Mouse (Mus musculus): Measurements from ENCODE around the gene Pfkp. TPM values are rescaled to one million over a fixed set of nuclear protein-coding genes. Genes with fewer than 3 reads are reported as not detected.

The Pfkp gene
- 100 to 1,000 TPM; 299 to 307 TPM for total RNA-seq (2021)
- long read RNA-seq, experiment 1, full-length matches to known transcripts, result 366 of 414 reads
- long read RNA-seq, experiment 1, partial matches to known transcripts, result 17 of 414 reads
- long read RNA-seq, experiment 1, other reads (novel, unspliced or antisense), result 31 of 414 reads
- long read RNA-seq, experiment 2, full-length matches to known transcripts, result 243 of 278 reads
- long read RNA-seq, experiment 2, partial matches to known transcripts, result 13 of 278 reads
- long read RNA-seq, experiment 2, other reads (novel, unspliced or antisense), result 22 of 278 reads

- intact Hi-C loops (cut with DNase I), result no loop called here
- peak within 1 kb of the TSS; percentile 78 for H3K4me3 ChIP-seq
- no peak for TF ChIP-seq CTCF (IDR thresholded peaks at IDR 0.05)
- DNase-seq (ENCODE audit: extremely low spot score in 1 of 2, low spot score in 2 of 2), result peak; percentile 96 to 98
- peak within 1 kb of the TSS; percentile 95 for H3K27ac ChIP-seq
These were observed at the start of gene Pfkp for GRCm38 (mm10) chr13:6648669-6649233. Pfkp (minus strand) TSS chr13:6648777.

DNA sequence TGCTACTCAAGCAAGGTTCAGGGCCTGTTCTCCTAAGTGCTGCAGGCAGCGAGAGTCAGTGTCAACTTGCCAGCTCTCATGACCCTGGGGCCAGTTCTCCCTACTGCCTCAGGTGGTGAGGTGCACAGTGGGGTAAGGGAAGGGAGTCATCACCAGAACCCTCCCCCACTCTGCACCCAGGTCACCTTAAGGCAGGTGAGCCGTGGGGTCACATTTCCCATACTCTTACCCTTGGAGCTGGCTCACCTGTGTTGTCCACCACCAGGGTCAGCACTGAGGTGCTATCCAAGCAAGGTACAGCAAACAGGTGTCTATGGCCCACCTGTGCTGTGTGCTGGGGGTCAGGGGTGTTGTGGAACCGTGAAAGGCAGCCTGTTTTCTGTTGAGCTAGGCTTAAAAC, 42.0 kb upstream of the Pfkp start:
- no peak for DNase-seq (ENCODE audit: extremely low spot score in 1 of 2, low spot score in 2 of 2)
- intact Hi-C loops (cut with DNase I), result no loop called here
- TF ChIP-seq CTCF (IDR thresholded peaks at IDR 0.05), result no peak
- Histone ChIP-seq H3K4me3 (no peak overlapping the region), H3K27ac (no peak overlapping the region)

DNA sequence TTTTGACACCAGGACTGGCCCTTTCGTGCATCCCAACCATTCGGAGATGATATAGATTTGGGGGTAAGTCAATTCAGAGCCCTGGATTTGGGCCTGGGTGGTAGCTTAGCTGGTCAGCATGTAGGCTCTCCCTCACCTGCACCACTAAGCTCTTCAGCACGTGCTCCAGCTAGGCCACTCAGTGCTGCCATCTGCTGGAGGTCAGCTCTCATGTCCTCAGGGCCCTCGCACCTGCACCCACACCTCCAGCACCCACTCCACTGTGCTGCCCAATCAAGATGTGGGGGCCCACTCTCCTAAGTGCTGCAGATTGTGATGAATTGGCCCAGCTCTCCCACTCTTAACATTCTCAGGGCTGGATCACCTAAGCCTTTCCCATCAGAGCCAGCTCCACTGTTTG, 41.4 kb upstream of the Pfkp start:
- TF ChIP-seq CTCF (IDR thresholded peaks at IDR 0.05), result peak; percentile 61
- no peak overlapping the region for H3K4me3 ChIP-seq
- DNase-seq (ENCODE audit: extremely low spot score in 1 of 2, low spot score in 2 of 2), result peak in 1 of 2 experiments; percentile 36
- no peak overlapping the region for H3K27ac ChIP-seq
- intact Hi-C loops (cut with DNase I), result no loop called here

- Histone ChIP-seq H3K27ac (no peak overlapping the region), H3K4me3 (no peak overlapping the region)
- peak in 1 of 2 experiments; percentile 53 for DNase-seq (ENCODE audit: extremely low spot score in 1 of 2, low spot score in 2 of 2)
- intact Hi-C loops (cut with DNase I), result no loop called here
- peak; percentile 64 for TF ChIP-seq CTCF (IDR thresholded peaks at IDR 0.05)
These were observed 40.3 kb upstream of the Pfkp start for GRCm38 (mm10) chr13:6688790-6689433.

- intact Hi-C loops (cut with DNase I), result no loop called here
- Histone ChIP-seq H3K4me3 (no peak overlapping the region), H3K27ac (peak overlapping the region; percentile 74)
- DNase-seq (ENCODE audit: extremely low spot score in 1 of 2, low spot score in 2 of 2), result peak in 1 of 2 experiments; percentile 43
- TF ChIP-seq CTCF (IDR thresholded peaks at IDR 0.05), result no peak
These were observed 18.3 kb upstream of the Pfkp start for GRCm38 (mm10) chr13:6666887-6667286.

- H3K27ac ChIP-seq, result peak overlapping the region; percentile 74
- intact Hi-C loops (cut with DNase I), result no loop called here
These were observed 16.9 kb upstream of the Pfkp start for GRCm38 (mm10) chr13:6665506-6665905.

GRCm38 (mm10) chr13:6664216-6664615, 15.6 kb upstream of the Pfkp start:
- Histone ChIP-seq H3K27ac (no peak overlapping the region), H3K4me3 (no peak overlapping the region)
- intact Hi-C loops (cut with DNase I), result no loop called here
- TF ChIP-seq CTCF (IDR thresholded peaks at IDR 0.05), result no peak
- no peak for DNase-seq (ENCODE audit: extremely low spot score in 1 of 2, low spot score in 2 of 2)

More at GRCm38 (mm10) chr13:6665506-6665905, 16.9 kb upstream of the Pfkp start:
- no peak overlapping the region for H3K4me3 ChIP-seq
- no peak for DNase-seq (ENCODE audit: extremely low spot score in 1 of 2, low spot score in 2 of 2)
- no peak for TF ChIP-seq CTCF (IDR thresholded peaks at IDR 0.05)

DNA sequence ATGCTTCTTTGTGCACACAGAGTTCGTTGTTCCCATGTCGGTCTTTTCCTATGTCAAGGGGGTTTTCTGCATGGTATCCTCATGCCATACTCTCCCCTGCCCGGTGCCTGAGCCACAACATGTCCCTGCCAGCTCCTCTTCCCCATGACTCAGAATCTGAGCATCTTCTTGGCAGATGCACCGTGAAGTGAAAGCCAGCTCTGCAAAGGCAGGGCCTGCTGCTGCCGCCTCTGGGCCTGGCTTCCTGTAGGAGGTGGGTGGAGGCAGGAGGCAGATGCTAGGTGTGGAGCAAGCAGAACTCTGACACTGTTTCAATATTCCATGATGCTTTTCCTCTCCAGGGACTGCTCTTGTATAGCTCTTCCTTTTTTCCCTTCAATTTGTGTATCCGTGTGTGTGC, 10.7 kb upstream of the Pfkp start:
- intact Hi-C loops (cut with DNase I), result no loop called here
- Histone ChIP-seq H3K4me3 (no peak overlapping the region), H3K27ac (peak overlapping the region; percentile 75)
- no peak for TF ChIP-seq CTCF (IDR thresholded peaks at IDR 0.05)
- DNase-seq (ENCODE audit: extremely low spot score in 1 of 2, low spot score in 2 of 2), result peak; percentile 72 to 74

GRCm38 (mm10) chr13:6657300-6657699, 8.7 kb upstream of the Pfkp start:
- intact Hi-C loops (cut with DNase I), result no loop called here
- no peak overlapping the region for H3K4me3 ChIP-seq
- no peak overlapping the region for H3K27ac ChIP-seq
- TF ChIP-seq CTCF (IDR thresholded peaks at IDR 0.05), result no peak
- no peak for DNase-seq (ENCODE audit: extremely low spot score in 1 of 2, low spot score in 2 of 2)

DNA sequence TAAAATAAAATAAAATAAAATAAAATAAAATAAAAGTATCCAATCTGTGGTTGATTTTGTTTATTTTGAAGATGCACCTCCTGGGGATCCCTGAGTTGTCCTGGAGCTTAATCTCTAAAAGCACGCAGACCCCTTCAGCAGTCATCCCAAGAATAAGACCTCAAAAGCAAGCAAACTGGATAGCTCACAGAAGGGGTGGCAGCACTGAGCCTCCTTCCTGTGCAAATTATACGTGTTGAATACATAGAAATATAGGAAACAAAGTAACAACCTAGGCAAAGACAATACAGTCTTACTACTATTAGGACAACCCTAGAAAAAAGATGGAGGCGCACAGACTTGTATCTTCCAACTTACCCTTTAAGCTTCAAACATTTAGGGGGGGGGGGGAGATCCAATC, 965 bp upstream of the Pfkp start:
- DNase-seq (ENCODE audit: extremely low spot score in 1 of 2, low spot score in 2 of 2), result no peak
- TF ChIP-seq CTCF (IDR thresholded peaks at IDR 0.05), result no peak; the same call in none of the 2 replicates
- no peak overlapping the region for H3K27ac ChIP-seq
- no peak overlapping the region for H3K4me3 ChIP-seq
- intact Hi-C loops (cut with DNase I), result no loop called here

DNA sequence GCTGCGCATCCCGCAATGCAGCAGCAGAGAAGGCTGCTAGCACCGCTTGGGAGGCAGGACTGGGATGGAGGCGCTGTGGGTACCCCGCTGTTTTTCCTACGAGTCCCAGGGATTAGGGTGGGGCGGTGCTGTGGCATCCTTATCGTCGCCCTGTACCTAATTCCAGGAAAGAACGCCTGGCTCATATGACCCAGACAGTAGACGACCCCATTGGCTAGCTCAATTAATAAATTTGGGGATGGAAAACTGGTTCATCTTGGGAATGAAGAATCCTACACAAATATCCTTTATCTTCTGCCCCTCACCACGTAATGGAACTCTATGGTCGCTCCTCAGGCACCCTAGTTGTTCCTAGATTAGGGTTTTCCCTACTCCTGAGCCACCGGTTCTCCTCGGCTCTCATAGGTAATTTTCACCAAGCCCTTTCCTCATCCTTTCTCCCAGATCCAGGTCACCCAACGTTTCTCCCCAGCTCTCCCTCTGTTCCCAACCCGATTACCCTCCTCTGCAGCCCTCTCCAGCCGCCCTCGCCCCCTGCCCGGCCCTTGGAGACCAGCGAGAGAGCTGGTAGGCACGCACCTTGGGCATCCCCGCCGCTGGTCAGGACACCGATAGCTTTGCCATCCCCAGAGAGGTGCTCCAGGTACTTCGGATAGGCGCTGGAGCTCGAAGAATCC, 447 bp downstream of the Pfkp start:
- Histone ChIP-seq H3K4me3 (peak overlapping the region; percentile 78), H3K27ac (peak overlapping the region; percentile 95)
- TF ChIP-seq CTCF (IDR thresholded peaks at IDR 0.05), result no peak
- DNase-seq (ENCODE audit: extremely low spot score in 1 of 2, low spot score in 2 of 2), result peak in 1 of 2 experiments; percentile 49
- intact Hi-C loops (cut with DNase I), result loop anchor here (2.0 kb wide), 1 partner anchor 15 kb away; no protein-coding TSS in a partner anchor

All from left cerebral cortex, adult 2 months (tissue).